Mouse (Mus musculus): ENCODE data around the gene Gm42742. TPM values are rescaled to one million over a fixed set of nuclear protein-coding genes. Genes with fewer than 3 reads are reported as not detected.

Gene Gm42742
- total RNA-seq, 2 experiments from 2014 or later = 18.0 to 19.8 TPM

Small RNAs within 50 kb of the gene (microRNA-seq; reads per million reads assigned to microRNA genes)
- 0 reads per million in 2 experiments for gene Gm44343

Other genes with a start within 250 kb of the Gm42742 start
- 10 to 100 TPM; 62.9 to 77.1 TPM for gene Ypel3, start 244.1 kb downstream of the Gm42742 start, total RNA-seq (2021)
- under 1 TPM; 0.44 to 0.62 TPM for gene Tbx6, start 239.6 kb downstream of the Gm42742 start, total RNA-seq (2021)
- gene Ppp4c, start 228.6 kb downstream of the Gm42742 start, total RNA-seq (2021) = 10 to 100 TPM; 38.8 to 49.6 TPM
- gene Fam57b, start 223.4 kb downstream of the Gm42742 start, total RNA-seq (2021) = 10 to 100 TPM; 12.9 to 13.7 TPM
- gene 4930451I11Rik, start 189.5 kb downstream of the Gm42742 start, total RNA-seq (2021) = not detected
- gene Doc2a, start 173.7 kb downstream of the Gm42742 start, total RNA-seq (2021) = not detected
- gene Hirip3, start 159.1 kb downstream of the Gm42742 start, total RNA-seq (2021) = 1 to 10 TPM; 5.4 to 7.4 TPM
- gene Ino80e, start 158.7 kb downstream of the Gm42742 start, total RNA-seq (2021) = 10 to 100 TPM; 21.2 to 21.4 TPM
- gene Taok2, start 136.4 kb downstream of the Gm42742 start, total RNA-seq (2021) = 10 to 100 TPM; 61.4 to 61.7 TPM
- 10 to 100 TPM; 10.9 to 13.0 TPM for gene Tmem219, start 98.2 kb downstream of the Gm42742 start, total RNA-seq (2021)
- gene Kctd13, start 92.2 kb downstream of the Gm42742 start, total RNA-seq (2021) = 1 to 10 TPM; 6.9 to 7.6 TPM
- gene Asphd1, start 71.5 kb downstream of the Gm42742 start, total RNA-seq (2021) = under 1 TPM in 1 of 2 experiments, not detected in 1; 0.60 TPM
- gene Sez6l2, start 70.5 kb downstream of the Gm42742 start, total RNA-seq (2021) = 10 to 100 TPM; 14.2 to 17.2 TPM
- 10 to 100 TPM; 63.3 to 66.1 TPM for gene Cdipt, start 45.2 kb downstream of the Gm42742 start, total RNA-seq (2021)
- gene Cdiptos, start 45.0 kb downstream of the Gm42742 start, total RNA-seq (2021) = under 1 TPM; 0.45 to 0.59 TPM
- gene Mvp, start 6.5 kb downstream of the Gm42742 start, total RNA-seq (2021) = 10 to 100 TPM; 44.6 to 45.9 TPM
- not detected for gene Pagr1b, start 4.6 kb downstream of the Gm42742 start, total RNA-seq (2021)
- 10 to 100 TPM; 15.2 to 20.6 TPM for gene Pagr1a, start 3.7 kb downstream of the Gm42742 start, total RNA-seq (2021)
- gene Prrt2, start 114 bp upstream of the Gm42742 start, total RNA-seq (2021) = 1 to 10 TPM; 1.1 to 1.2 TPM
- gene Maz, start 5.9 kb upstream of the Gm42742 start, total RNA-seq (2021) = 10 to 100 TPM; 81.8 to 91.3 TPM
- 1 to 10 TPM; 4.6 to 8.2 TPM for gene Kif22, start 21.4 kb upstream of the Gm42742 start, total RNA-seq (2021)
- not detected for gene Zg16, start 66.2 kb upstream of the Gm42742 start, total RNA-seq (2021)
- 1 to 10 TPM; 1.4 to 3.0 TPM for gene AI467606, start 70.3 kb upstream of the Gm42742 start, total RNA-seq (2021)
- gene Qprt, start 101.1 kb upstream of the Gm42742 start, total RNA-seq (2021) = not detected
- gene Spn, start 116.7 kb upstream of the Gm42742 start, total RNA-seq (2021) = 1 to 10 TPM in 1 of 2 experiments, under 1 TPM in 1; 0.38 to 2.0 TPM
- gene Cd2bp2, start 175.0 kb upstream of the Gm42742 start, total RNA-seq (2021) = 10 to 100 TPM; 38.0 to 43.7 TPM
- 10 to 100 TPM; 29.2 to 30.5 TPM for gene Tbc1d10b, start 187.4 kb upstream of the Gm42742 start, total RNA-seq (2021)
- gene Mylpf, start 187.8 kb upstream of the Gm42742 start, total RNA-seq (2021) = 1 to 10 TPM; 1.1 to 4.2 TPM
- gene Zfp553, start 212.0 kb upstream of the Gm42742 start, total RNA-seq (2021) = 1 to 10 TPM; 6.9 to 7.0 TPM
- 10 to 100 TPM in 1 of 2 experiments, 1 to 10 TPM in 1; 7.5 to 18.8 TPM for gene Sept1, start 212.0 kb upstream of the Gm42742 start, total RNA-seq (2021)
- 10 to 100 TPM; 17.8 to 21.3 TPM for gene Zfp771, start 223.2 kb upstream of the Gm42742 start, total RNA-seq (2021)
- 10 to 100 TPM; 38.4 to 46.7 TPM for gene Dctpp1, start 239.6 kb upstream of the Gm42742 start, total RNA-seq (2021)